Mouse (Mus musculus) erythroblast, embryonic 14.5 days (primary cell): Measurements from ENCODE around the gene Fkbp2.

Experiments used
- GATA1 ChIP-seq: IDR thresholded peaks from 2 replicates; pipeline ENCODE4 v1.6.1; 2012; ENCODE audit warnings: low read length, inconsistent platforms, mixed read lengths
- TAL1 ChIP-seq: IDR thresholded peaks from 3 replicates; pipeline ENCODE4 v1.6.1; 2012; ENCODE audit warnings: low read length, inconsistent platforms, mixed read lengths

- no peak for TF ChIP-seq GATA1
- TF ChIP-seq TAL1, result no peak
These were observed 28.1 kb downstream of the Fkbp2 start for GRCm38 (mm10) chr19:6951994-6952711.
